Mouse (Mus musculus): Measurements from ENCODE around the gene Cdk11b. TPM values are rescaled to one million over a fixed set of nuclear protein-coding genes. Genes with fewer than 3 reads are reported as not detected.
"Not testable (repeated sequence)": the region's sequence is repeated elsewhere in the genome, so short reads cannot be mapped to it uniquely, and the experiment has no call there.

Cdk11b gene
- total and polyA plus RNA-seq, 2 experiments from 2014 or later = 16.5 to 65.5 TPM

- Histone ChIP-seq H3K27ac (no peak overlapping the region), H3K4me2 (ENCODE audit: low read depth, low read length) (no peak overlapping the region), H3K36me3 (ENCODE audit: insufficient read depth, low read length) (no peaks in the 10 kb centered on the region), H3K27me3 (ENCODE audit: insufficient read depth, low read length) (no peaks in the 10 kb centered on the region), H3K9me3 (ENCODE audit: low read length) (no peaks in the 10 kb centered on the region), H3K9ac (replicated peaks; ENCODE audit: low read length) (no peak overlapping the region), H3K4me1 (ENCODE audit: insufficient read depth, low read length) (no peaks in the 10 kb centered on the region), H3K4me3 (ENCODE audit: low read length) (no peak overlapping the region)
- DNase-seq (ENCODE audit: low spot score) = peak; percentile 23
- WGBS = 86% methylated on average over 2 of the region's 2 CpGs
- ATAC-seq = no peak
- peak; percentile 64 for TF ChIP-seq CTCF (IDR thresholded peaks at IDR 0.05; ENCODE audit: low read depth)
Observed at GRCm38 (mm10) chr4:155675991-155676390, 51.3 kb downstream of the Cdk11b start.

- WGBS = 92% methylated on average over 15 of the region's 19 CpGs
- not testable (repeated sequence) for ATAC-seq; H3K27me3 ChIP-seq (ENCODE audit: insufficient read depth, low read length); H3K9ac ChIP-seq (replicated peaks; ENCODE audit: low read length); H3K36me3 ChIP-seq (ENCODE audit: insufficient read depth, low read length); DNase-seq (ENCODE audit: low spot score); H3K9me3 ChIP-seq (ENCODE audit: low read length); H3K4me1 ChIP-seq (ENCODE audit: insufficient read depth, low read length); H3K4me3 ChIP-seq (ENCODE audit: low read length); H3K27ac ChIP-seq; H3K4me2 ChIP-seq (ENCODE audit: low read depth, low read length)
Observed at GRCm38 (mm10) chr4:155683670-155684277, 59.1 kb downstream of the Cdk11b start.

- WGBS = 92% methylated on average over 4 of the region's 4 CpGs
- H3K9me3 ChIP-seq (ENCODE audit: low read length); H3K4me1 ChIP-seq (ENCODE audit: insufficient read depth, low read length); ATAC-seq; H3K4me2 ChIP-seq (ENCODE audit: low read depth, low read length); H3K27me3 ChIP-seq (ENCODE audit: insufficient read depth, low read length); H3K36me3 ChIP-seq (ENCODE audit: insufficient read depth, low read length); H3K27ac ChIP-seq; DNase-seq (ENCODE audit: low spot score); H3K9ac ChIP-seq (replicated peaks; ENCODE audit: low read length); H3K4me3 ChIP-seq (ENCODE audit: low read length): not testable (repeated sequence)
Observed at GRCm38 (mm10) chr4:155687764-155688163, 63.1 kb downstream of the Cdk11b start.

GRCm38 (mm10) chr4:155690571-155691375, 66.1 kb downstream of the Cdk11b start:
- Histone ChIP-seq H3K9me3 (ENCODE audit: low read length) (no peaks in the 10 kb centered on the region), H3K4me2 (ENCODE audit: low read depth, low read length) (no peak overlapping the region), H3K9ac (replicated peaks; ENCODE audit: low read length) (no peak overlapping the region), H3K4me3 (ENCODE audit: low read length) (no peak overlapping the region), H3K27me3 (ENCODE audit: insufficient read depth, low read length) (no peaks in the 10 kb centered on the region), H3K4me1 (ENCODE audit: insufficient read depth, low read length) (peaks cover 9% of the 10 kb centered on the region), H3K36me3 (ENCODE audit: insufficient read depth, low read length) (no peaks in the 10 kb centered on the region), H3K27ac (peak overlapping the region; percentile 45; the same call in 1 of the 2 replicates)
- TF ChIP-seq CTCF (IDR thresholded peaks at IDR 0.05; ENCODE audit: low read depth) = no peak
- DNase-seq (ENCODE audit: low spot score) = peak; percentile 44
- 68% methylated on average over 12 of the region's 12 CpGs for WGBS
- no peak for ATAC-seq

- ATAC-seq (no peak), DNase-seq (ENCODE audit: low spot score) (no peak)
- no peak overlapping the region for H3K4me3 ChIP-seq (ENCODE audit: low read length)
- no peaks in the 10 kb centered on the region for H3K36me3 ChIP-seq (ENCODE audit: insufficient read depth, low read length)
- no peaks in the 10 kb centered on the region for H3K27me3 ChIP-seq (ENCODE audit: insufficient read depth, low read length)
- WGBS = 97% methylated on average over 3 of the region's 3 CpGs
- TF ChIP-seq CTCF (IDR thresholded peaks at IDR 0.05; ENCODE audit: low read depth) = no peak
- H3K4me1 ChIP-seq (ENCODE audit: insufficient read depth, low read length) = peaks cover 16% of the 10 kb centered on the region
- H3K4me2 ChIP-seq (ENCODE audit: low read depth, low read length) = no peak overlapping the region
- H3K9ac ChIP-seq (replicated peaks; ENCODE audit: low read length) = no peak overlapping the region
- no peak overlapping the region for H3K27ac ChIP-seq
- no peaks in the 10 kb centered on the region for H3K9me3 ChIP-seq (ENCODE audit: low read length)
Observed at GRCm38 (mm10) chr4:155692421-155692820, 67.8 kb downstream of the Cdk11b start.

GRCm38 (mm10) chr4:155694111-155694481, 69.4 kb downstream of the Cdk11b start, which contains the start of gene Fndc10:
Gene Fndc10 (plus strand): TSS chr4:155694342.
- no peak; the same call in 1 of the 2 replicates for TF ChIP-seq CTCF (IDR thresholded peaks at IDR 0.05; ENCODE audit: low read depth)
- no peaks in the 10 kb centered on the region for H3K9me3 ChIP-seq (ENCODE audit: low read length)
- ATAC-seq (peak; percentile 85), DNase-seq (ENCODE audit: low spot score) (peak; percentile 86)
- H3K4me3 ChIP-seq (ENCODE audit: low read length) = peak within 1 kb of the TSS; percentile 69
- peak within 1 kb of the TSS; percentile 84 for H3K9ac ChIP-seq (replicated peaks; ENCODE audit: low read length)
- no peaks in the 10 kb centered on the region for H3K27me3 ChIP-seq (ENCODE audit: insufficient read depth, low read length)
- H3K4me1 ChIP-seq (ENCODE audit: insufficient read depth, low read length) = peaks cover 16% of the 10 kb centered on the region
- 3% methylated on average over 26 of the region's 47 CpGs for WGBS
- H3K36me3 ChIP-seq (ENCODE audit: insufficient read depth, low read length) = no peaks in the 10 kb centered on the region
- peak within 1 kb of the TSS; percentile 97 for H3K27ac ChIP-seq
- H3K4me2 ChIP-seq (ENCODE audit: low read depth, low read length) = peak within 1 kb of the TSS; percentile 83

Data from hindbrain, postnatal 0 days (tissue).